Mouse (Mus musculus) lung, embryonic 14.5 days (tissue): ENCODE measurements around the gene Asb1. TPM values are rescaled to one million over a fixed set of nuclear protein-coding genes. Genes with fewer than 3 reads are reported as not detected.

Experiments used
- ATAC-seq: fragments of 200-750 bp; cut with Nextera tagmentation; 2 replicates; pipeline ENCODE4 v1.8.0; 2017; ENCODE audit warnings: mild to moderate bottlenecking, moderate TSS enrichment, moderate library complexity; ENCODE audit not compliant: insufficient read depth
- DNase-seq: peaks from one replicate; pipeline ENCODE4 v3.0.0-alpha.2; 2015
- H3K27ac ChIP-seq: fragments of 300-500 bp; sonication (generic); 2 replicates; pipeline ENCODE4 v1.5.1; 2014; ENCODE audit warnings: low read depth, mild to moderate bottlenecking, moderate library complexity
- H3K27me3 ChIP-seq: fragments of 300-500 bp; sonication (generic); 2 replicates; pipeline ENCODE4 v1.6.1; 2014; ENCODE audit warnings: low read length, control low read depth; ENCODE audit not compliant: insufficient read depth
- H3K36me3 ChIP-seq: fragments of 300-500 bp; sonication (generic); 2 replicates; pipeline ENCODE4 v1.6.1; 2014; ENCODE audit warnings: control low read depth; ENCODE audit not compliant: insufficient read depth
- H3K4me1 ChIP-seq: fragments of 300-500 bp; sonication (generic); 2 replicates; pipeline ENCODE4 v1.6.1; 2014; ENCODE audit warnings: antibody characterized with exemption, control low read depth; ENCODE audit not compliant: insufficient read depth
- H3K4me2 ChIP-seq: fragments of 300-500 bp; sonication (generic); 2 replicates; pipeline ENCODE4 v1.6.1; 2014; ENCODE audit warnings: mild to moderate bottlenecking
- H3K4me3 ChIP-seq: fragments of 300-500 bp; sonication (generic); 2 replicates; pipeline ENCODE4 v1.5.1; 2014; ENCODE audit warnings: low read depth, low read length
- H3K9ac ChIP-seq: fragments of 300-500 bp; sonication (generic); 2 replicates; pipeline ENCODE4 v1.6.1; 2014
- H3K9me3 ChIP-seq: fragments of 300-500 bp; sonication (generic); 2 replicates; pipeline ENCODE4 v1.6.1; 2016; ENCODE audit warnings: low read depth, low read length, control low read depth
- CTCF ChIP-seq: IDR thresholded peaks from 2 replicates; pipeline ENCODE4 v1.5.1; 2016; ENCODE audit warnings: antibody characterized with exemption, low read depth
- WGBS: fragments of 180-500 bp; shearing (Covaris S2); extraction: QIAGEN DNeasy Blood & Tissue Kit; methylation state at CpG from one replicate; pipeline ENCODE4 v1.1.7; 2014; 5-methylcytosine and 5-hydroxymethylcytosine counted together
- polyA plus RNA-seq: library from polyadenylated mRNA; unstranded; fragments of >200 nt; fragmentation: Nextera tagmentation; extraction: Ambion mirVana; gene quantifications from 2 replicates; pipeline ENCODE4 v1.2.1, GENCODE M21; 2014

Gene Asb1
- polyA plus RNA-seq, 1 experiment from 2014 or later: 8.0 TPM

DNA sequence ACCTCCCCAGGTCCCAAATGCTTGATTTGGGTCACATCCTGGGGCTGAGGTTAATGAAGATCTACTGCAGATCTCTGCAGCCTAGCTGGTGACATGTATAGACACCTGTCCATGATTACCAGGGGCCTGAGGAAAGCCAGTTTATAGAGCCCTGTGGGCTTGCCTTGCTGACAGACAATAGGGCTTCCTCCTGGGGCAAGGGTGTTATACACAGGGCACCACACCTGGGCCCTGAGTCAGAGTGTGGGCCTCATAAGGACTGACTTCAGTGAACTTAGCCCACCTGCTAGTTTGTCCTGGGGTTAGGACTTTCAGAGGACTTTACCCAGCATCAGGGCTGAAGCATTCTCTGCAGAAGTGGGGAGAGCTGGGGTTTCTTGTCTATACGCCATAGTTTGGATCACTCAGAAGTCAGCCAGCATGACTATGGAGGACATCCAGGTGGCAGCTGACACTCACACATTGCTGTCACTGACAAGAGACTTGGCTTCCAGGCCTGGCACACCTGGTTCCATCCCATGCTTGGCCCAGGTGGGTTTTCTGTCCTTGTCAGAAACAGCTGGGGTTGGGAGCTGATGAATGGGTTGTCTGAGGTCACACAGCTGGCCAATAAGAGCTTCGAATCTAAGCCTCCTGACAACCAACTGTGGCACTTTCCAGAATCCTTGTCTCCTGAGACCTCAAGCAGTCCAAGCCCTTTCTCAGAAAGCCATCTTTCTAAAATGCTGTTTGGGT lies 61.2 kb downstream of the Asb1 start:
- DNase-seq (no peak), ATAC-seq (no peak)
- 63% methylated on average over 2 of the region's 2 CpGs for WGBS
- TF ChIP-seq CTCF: no peak
- Histone ChIP-seq H3K9ac (no peak overlapping the region), H3K4me1 (no peaks in the 10 kb centered on the region; the same call in 1 of the 2 replicates), H3K4me2 (no peak overlapping the region), H3K9me3 (no peaks in the 10 kb centered on the region), H3K27me3 (no peaks in the 10 kb centered on the region), H3K4me3 (no peak overlapping the region), H3K27ac (no peak overlapping the region), H3K36me3 (no peaks in the 10 kb centered on the region)

DNA sequence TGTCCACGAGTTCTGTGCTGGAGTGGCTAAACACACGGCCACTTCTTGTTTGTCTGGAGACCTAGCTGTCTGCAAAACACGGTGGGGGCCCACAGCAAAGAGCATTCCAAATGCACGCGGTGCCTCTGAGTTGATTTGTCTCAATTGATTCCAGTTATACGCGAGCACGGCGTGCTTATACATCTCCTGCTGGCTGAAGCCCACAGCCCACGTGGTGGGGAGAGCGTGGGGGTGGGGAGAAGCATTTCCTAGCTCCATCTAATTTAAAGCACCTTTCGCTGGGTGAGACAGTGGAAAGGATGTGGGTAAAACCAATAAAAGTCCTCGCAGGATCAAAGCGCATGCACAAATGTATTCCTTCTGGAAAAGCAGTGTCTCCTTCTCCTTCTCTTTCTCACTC lies 65.3 kb downstream of the Asb1 start:
- no peak for DNase-seq
- WGBS: 60% methylated on average over 14 of the region's 14 CpGs
- Histone ChIP-seq H3K9me3 (no peaks in the 10 kb centered on the region), H3K27me3 (no peaks in the 10 kb centered on the region), H3K4me2 (no peak overlapping the region), H3K4me3 (no peak overlapping the region), H3K9ac (no peak overlapping the region), H3K36me3 (no peaks in the 10 kb centered on the region), H3K27ac (no peak overlapping the region), H3K4me1 (no peaks in the 10 kb centered on the region; the same call in 1 of the 2 replicates)
- no peak for TF ChIP-seq CTCF
- no peak for ATAC-seq

DNA sequence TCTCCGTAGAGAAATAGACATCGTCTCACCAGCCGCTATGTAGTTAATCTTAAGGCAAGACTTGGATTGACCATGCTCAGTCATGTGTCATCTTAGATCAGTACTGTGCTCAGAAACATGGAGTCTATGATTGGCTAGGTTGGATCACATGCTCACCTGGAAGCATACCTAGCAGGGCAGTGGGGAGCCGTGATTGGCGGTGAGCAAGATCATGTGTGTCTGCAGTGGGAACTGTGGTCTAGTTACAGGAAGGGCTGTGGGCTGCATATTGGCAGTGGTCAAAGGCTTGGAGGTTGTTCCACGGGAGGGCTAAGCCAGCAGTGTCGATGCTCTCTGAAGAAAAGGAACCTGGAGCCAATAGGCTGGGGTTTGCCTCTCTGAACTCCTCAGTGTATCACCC lies 66.4 kb downstream of the Asb1 start:
- WGBS: 91% methylated on average over 7 of the region's 7 CpGs
- H3K27me3 ChIP-seq: no peaks in the 10 kb centered on the region
- DNase-seq: no peak
- H3K4me1 ChIP-seq: peaks cover 8% of the 10 kb centered on the region; the same call in 1 of the 2 replicates
- H3K36me3 ChIP-seq: no peaks in the 10 kb centered on the region
- TF ChIP-seq CTCF: no peak
- H3K9ac ChIP-seq: no peak overlapping the region
- no peak overlapping the region for H3K4me3 ChIP-seq
- no peak for ATAC-seq
- H3K27ac ChIP-seq: no peak overlapping the region
- H3K9me3 ChIP-seq: no peaks in the 10 kb centered on the region
- no peak overlapping the region for H3K4me2 ChIP-seq

DNA sequence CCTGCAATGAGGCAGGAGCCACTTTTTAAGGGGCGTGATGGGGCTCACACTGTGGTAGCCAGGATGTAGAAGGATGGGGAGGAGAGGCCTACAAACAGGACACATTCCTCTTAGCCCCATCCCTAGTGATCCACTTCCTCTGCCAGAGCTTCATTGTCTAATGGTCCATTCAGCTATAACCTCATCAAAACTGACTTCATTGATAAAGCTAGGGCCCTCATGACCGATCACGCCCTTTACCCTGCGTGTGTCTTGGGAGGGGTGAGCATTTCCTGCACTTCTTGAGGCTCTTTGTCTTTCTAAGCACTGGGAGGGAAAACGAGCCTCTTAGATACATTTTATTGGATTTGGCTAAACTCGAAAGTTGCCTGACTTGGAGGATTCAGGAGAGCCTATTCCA lies 66.8 kb downstream of the Asb1 start:
- Histone ChIP-seq H3K9ac (no peak overlapping the region), H3K4me1 (peaks cover 12% of the 10 kb centered on the region; the same call in 1 of the 2 replicates), H3K36me3 (no peaks in the 10 kb centered on the region), H3K4me3 (no peak overlapping the region), H3K27ac (no peak overlapping the region), H3K9me3 (no peaks in the 10 kb centered on the region), H3K27me3 (no peaks in the 10 kb centered on the region), H3K4me2 (no peak overlapping the region)
- no peak for TF ChIP-seq CTCF
- 73% methylated on average over 6 of the region's 6 CpGs for WGBS
- DNase-seq: no peak
- no peak for ATAC-seq

Other genes with a start within 250 kb of the Asb1 start
- 11.8 and 12.3 TPM in 2 replicates for gene Scly, start 242.2 kb upstream of the Asb1 start, polyA plus RNA-seq
- not detected in 2 replicates for gene Espnl, start 218.5 kb upstream of the Asb1 start, polyA plus RNA-seq
- gene Klhl30, start 189.5 kb upstream of the Asb1 start, polyA plus RNA-seq: 0.08 and 1.3 TPM in 2 replicates
- gene Erfe, start 174.1 kb upstream of the Asb1 start, polyA plus RNA-seq: 2.7 TPM in 2 replicates
- gene Ilkap, start 141.7 kb upstream of the Asb1 start, polyA plus RNA-seq: 140 and 144 TPM in 2 replicates
- 53.7 and 56.4 TPM in 2 replicates for gene Hes6, start 126.5 kb upstream of the Asb1 start, polyA plus RNA-seq
- 6.6 and 8.3 TPM in 2 replicates for gene Per2, start 81.2 kb upstream of the Asb1 start, polyA plus RNA-seq
- 6.9 and 8.0 TPM in 2 replicates for gene Traf3ip1, start 45.9 kb upstream of the Asb1 start, polyA plus RNA-seq